Mouse (Mus musculus) intestine, embryonic 14.5 days (tissue): Measurements from ENCODE around the gene Prom1. TPM values are rescaled to one million over a fixed set of nuclear protein-coding genes. Genes with fewer than 3 reads are reported as not detected.
A peak's percentile ranks its signal among the peaks of the same experiment; 100 is the strongest.

Experiments used
- ATAC-seq: fragments of 200-750 bp; cut with Nextera tagmentation; replicated peaks from 2 replicates; pipeline ENCODE4 v1.8.0; 2017; ENCODE audit warnings: low read depth, moderate number of reproducible peaks, moderate TSS enrichment, moderate library complexity; ENCODE audit not compliant: low FRiP score, low TSS enrichment
- DNase-seq: peaks from one replicate; pipeline ENCODE4 v3.0.0-alpha.2; 2018; ENCODE audit warnings: low spot score
- H3K27ac ChIP-seq: fragments of 300-500 bp; sonication (generic); 2 replicates; pipeline ENCODE4 v1.5.1; 2014; ENCODE audit warnings: low read depth, mild to moderate bottlenecking, control low read depth
- H3K27me3 ChIP-seq: fragments of 300-500 bp; sonication (generic); replicated peaks from 2 replicates; pipeline ENCODE4 v1.6.1; 2014; ENCODE audit warnings: low read length, control low read depth; ENCODE audit not compliant: control insufficient read depth, insufficient read depth
- H3K36me3 ChIP-seq: fragments of 300-500 bp; sonication (generic); 2 replicates; pipeline ENCODE4 v1.6.1; 2014; ENCODE audit warnings: low read length, control low read depth; ENCODE audit not compliant: control insufficient read depth, insufficient read depth
- H3K4me1 ChIP-seq: fragments of 300-500 bp; sonication (generic); replicated peaks from 2 replicates; pipeline ENCODE4 v1.6.1; 2014; ENCODE audit warnings: low read length, control low read depth, mixed read lengths; ENCODE audit not compliant: control insufficient read depth, insufficient read depth
- H3K4me2 ChIP-seq: fragments of 300-500 bp; sonication (generic); 2 replicates; pipeline ENCODE4 v1.6.1; 2014; ENCODE audit warnings: low read length
- H3K4me3 ChIP-seq: fragments of 300-500 bp; sonication (generic); 2 replicates; pipeline ENCODE4 v1.5.1; 2014; ENCODE audit warnings: low read depth, low read length, control low read depth, mixed read lengths
- H3K9ac ChIP-seq: fragments of 300-500 bp; sonication (generic); 2 replicates; pipeline ENCODE4 v1.6.1; 2014; ENCODE audit warnings: mild to moderate bottlenecking, low read length
- H3K9me3 ChIP-seq: fragments of 300-500 bp; sonication (generic); 2 replicates; pipeline ENCODE4 v1.6.1; 2016; ENCODE audit warnings: low read length, control low read depth; ENCODE audit not compliant: control insufficient read depth
- WGBS: fragments of 180-500 bp; shearing (Covaris S2); extraction: QIAGEN DNeasy Blood & Tissue Kit; methylation state at CpG from one replicate; pipeline ENCODE4 v1.1.7; 2014; 5-methylcytosine and 5-hydroxymethylcytosine counted together
- polyA plus RNA-seq: library from polyadenylated mRNA; unstranded; fragments of >200 nt; fragmentation: Nextera tagmentation; extraction: Ambion mirVana; gene quantifications from 2 replicates; pipeline ENCODE4 v1.2.1, GENCODE M21; 2014

The Prom1 gene
- polyA plus RNA-seq, 1 experiment from 2014 or later = 57.4 TPM

DNA sequence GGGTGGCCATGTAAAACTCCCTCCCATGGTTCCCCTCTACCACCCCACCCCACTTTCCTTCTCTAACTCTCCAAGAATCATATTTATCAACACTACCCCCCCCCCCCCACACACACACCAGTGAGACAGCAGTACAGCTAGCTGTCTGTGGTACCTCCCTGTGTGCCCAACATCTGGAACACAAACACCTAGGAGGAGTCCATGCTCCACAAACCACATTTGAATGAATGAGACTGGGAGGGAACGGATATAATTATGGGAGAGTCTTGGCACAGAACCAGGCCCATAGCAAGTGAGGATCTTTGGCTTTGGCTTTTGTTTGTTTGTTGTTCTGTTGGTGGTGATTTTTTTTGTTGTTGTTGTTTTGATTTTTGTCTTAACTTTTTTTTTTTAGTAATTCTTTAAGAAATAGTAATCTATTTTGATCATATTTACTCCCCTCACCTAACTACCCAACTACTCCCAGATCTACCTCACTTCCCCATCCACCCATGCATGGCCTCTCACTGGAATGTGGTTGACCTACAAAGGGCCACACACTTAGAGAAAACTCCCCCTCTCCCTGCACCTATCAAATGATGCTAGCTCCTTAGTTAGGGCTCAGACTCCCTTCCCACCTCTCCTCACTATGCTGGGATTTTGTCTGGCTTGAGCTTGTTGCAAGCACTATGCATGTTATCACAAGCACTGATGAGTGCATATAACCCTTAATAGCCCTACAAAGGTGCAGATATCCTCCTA, 124.8 kb downstream of the Prom1 start:
- no peak for DNase-seq
- 82% methylated on average over 1 of the region's 1 CpGs for WGBS
- Histone ChIP-seq H3K9ac (no peak overlapping the region), H3K9me3 (no peaks in the 10 kb centered on the region), H3K4me2 (no peak overlapping the region), H3K27ac (no peak overlapping the region), H3K27me3 (no peaks in the 10 kb centered on the region), H3K4me3 (no peak overlapping the region), H3K4me1 (no peaks in the 10 kb centered on the region), H3K36me3 (no peaks in the 10 kb centered on the region)
- ATAC-seq = no peak

DNA sequence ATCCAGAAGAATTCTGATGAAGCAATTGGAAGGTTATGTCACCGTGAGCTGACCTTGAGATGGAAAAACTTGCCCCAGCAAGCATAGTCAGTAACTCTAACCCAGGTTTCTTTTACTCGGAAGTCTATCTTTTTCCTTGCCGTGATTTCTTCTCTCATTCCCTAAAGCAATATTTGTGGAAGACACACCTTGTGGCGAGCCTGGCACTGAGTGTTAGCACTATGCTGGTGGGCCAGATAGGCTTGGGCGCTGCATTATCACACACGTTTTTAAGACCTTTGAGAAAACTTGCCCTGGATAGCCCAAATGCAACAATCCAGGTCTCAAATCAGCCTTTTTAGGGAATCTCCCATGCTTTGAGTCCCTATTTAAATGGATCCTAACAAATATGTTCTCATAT, 127.7 kb downstream of the Prom1 start:
- Histone ChIP-seq H3K9me3 (no peaks in the 10 kb centered on the region), H3K4me2 (no peak overlapping the region), H3K9ac (no peak overlapping the region), H3K4me3 (no peak overlapping the region), H3K27me3 (no peaks in the 10 kb centered on the region), H3K36me3 (no peaks in the 10 kb centered on the region), H3K27ac (no peak overlapping the region), H3K4me1 (no peaks in the 10 kb centered on the region)
- no peak for ATAC-seq
- no peak for DNase-seq
- 75% methylated on average over 6 of the region's 6 CpGs for WGBS

DNA sequence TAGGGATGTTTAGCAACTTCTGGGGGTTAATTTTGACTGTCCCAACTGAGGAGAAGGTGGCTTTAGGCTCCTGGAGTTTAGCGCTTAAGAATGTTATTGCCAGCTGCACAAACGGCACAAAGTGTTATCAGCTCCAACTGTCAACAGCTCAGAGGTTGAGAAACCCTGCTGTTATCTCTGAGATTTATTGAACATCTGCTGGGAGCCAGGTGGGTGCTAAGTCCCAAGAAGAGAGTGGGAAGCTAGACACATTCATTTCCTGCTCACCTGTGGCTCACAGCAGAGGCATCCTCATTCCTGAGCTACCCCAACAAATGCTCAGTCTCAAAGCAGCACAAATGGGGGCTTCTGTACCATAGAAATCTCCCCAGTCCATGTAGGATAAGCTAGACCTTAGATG, 130.7 kb downstream of the Prom1 start:
- no peak for ATAC-seq
- Histone ChIP-seq H3K9ac (no peak overlapping the region), H3K4me3 (no peak overlapping the region), H3K4me2 (no peak overlapping the region), H3K27me3 (no peaks in the 10 kb centered on the region), H3K4me1 (no peaks in the 10 kb centered on the region), H3K36me3 (no peaks in the 10 kb centered on the region), H3K9me3 (no peaks in the 10 kb centered on the region), H3K27ac (no peak overlapping the region)
- no peak for DNase-seq
- WGBS = 39% methylated on average over 2 of the region's 2 CpGs

GRCm38 (mm10) chr5:43970532-43970931, 131.3 kb downstream of the Prom1 start:
- Histone ChIP-seq H3K27me3 (no peaks in the 10 kb centered on the region), H3K9me3 (no peaks in the 10 kb centered on the region), H3K4me1 (no peaks in the 10 kb centered on the region), H3K27ac (no peak overlapping the region), H3K36me3 (no peaks in the 10 kb centered on the region), H3K9ac (no peak overlapping the region), H3K4me2 (no peak overlapping the region), H3K4me3 (no peak overlapping the region)
- 71% methylated on average over 2 of the region's 2 CpGs for WGBS
- ATAC-seq (no peak), DNase-seq (no peak)

DNA sequence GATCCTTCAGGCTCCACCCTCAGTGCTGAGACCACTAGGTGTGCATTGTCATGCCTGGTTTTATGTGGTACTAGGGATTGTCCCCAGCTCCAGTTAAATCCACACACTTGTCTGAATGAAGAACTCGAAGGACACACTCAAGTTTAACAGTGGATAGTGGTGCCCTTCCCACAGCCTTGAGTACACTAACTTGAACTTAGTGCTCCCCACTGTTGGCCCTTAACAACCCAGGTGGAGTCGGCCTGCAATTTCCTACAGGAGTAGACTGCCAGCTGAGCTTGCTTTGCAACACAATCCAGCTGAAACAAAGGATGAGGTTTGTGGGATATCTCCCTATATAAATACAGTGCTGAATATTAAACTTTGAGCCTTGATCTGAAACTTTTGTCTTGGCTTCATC, 133.2 kb downstream of the Prom1 start:
- 71% methylated on average over 2 of the region's 2 CpGs for WGBS
- H3K27me3 ChIP-seq = no peaks in the 10 kb centered on the region
- DNase-seq = no peak
- ATAC-seq = no peak
- H3K4me2 ChIP-seq = no peak overlapping the region
- no peak overlapping the region for H3K4me3 ChIP-seq
- no peak overlapping the region for H3K27ac ChIP-seq
- no peak overlapping the region for H3K9ac ChIP-seq
- H3K9me3 ChIP-seq = no peaks in the 10 kb centered on the region
- no peaks in the 10 kb centered on the region for H3K4me1 ChIP-seq
- no peaks in the 10 kb centered on the region for H3K36me3 ChIP-seq

- Histone ChIP-seq H3K27ac (no peak overlapping the region), H3K9ac (no peak overlapping the region), H3K9me3 (no peaks in the 10 kb centered on the region), H3K4me2 (no peak overlapping the region), H3K4me1 (no peaks in the 10 kb centered on the region), H3K27me3 (no peaks in the 10 kb centered on the region), H3K4me3 (no peak overlapping the region), H3K36me3 (no peaks in the 10 kb centered on the region)
- ATAC-seq = no peak
- no peak for DNase-seq
- WGBS = 95% methylated on average over 3 of the region's 3 CpGs
Measured at GRCm38 (mm10) chr5:43961056-43961455, 140.8 kb downstream of the Prom1 start.

DNA sequence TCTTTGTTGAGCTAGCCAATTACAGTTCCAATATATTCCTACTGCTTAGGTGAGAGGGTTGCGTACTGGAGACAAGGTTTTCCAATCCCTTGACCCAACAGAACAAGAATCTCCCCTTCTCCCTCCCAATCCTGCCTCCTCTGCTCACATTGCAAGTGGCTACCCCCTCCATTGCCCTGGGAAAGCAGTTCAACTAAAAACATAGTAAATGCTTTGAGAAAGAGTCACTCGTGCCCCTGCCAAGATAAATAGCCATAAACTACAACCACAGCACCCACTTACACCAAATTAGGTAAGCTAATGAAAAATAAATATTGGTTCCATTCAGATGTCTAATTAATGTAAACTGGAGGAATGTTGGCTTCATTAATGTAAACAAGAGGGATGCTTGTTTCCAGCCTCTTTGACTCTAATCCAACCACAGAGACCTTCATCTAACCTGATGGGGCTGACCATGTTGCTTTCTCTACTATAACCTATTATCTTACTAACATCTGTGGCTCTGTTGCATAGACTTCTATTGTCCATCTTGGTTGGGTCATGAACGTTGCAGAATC, 141.9 kb downstream of the Prom1 start:
- Histone ChIP-seq H3K4me2 (no peak overlapping the region), H3K4me3 (no peak overlapping the region), H3K9me3 (no peaks in the 10 kb centered on the region), H3K27ac (no peak overlapping the region), H3K4me1 (no peaks in the 10 kb centered on the region), H3K27me3 (no peaks in the 10 kb centered on the region), H3K9ac (no peak overlapping the region), H3K36me3 (no peaks in the 10 kb centered on the region)
- no peak for DNase-seq
- WGBS = 79% methylated on average over 3 of the region's 3 CpGs
- ATAC-seq = no peak

DNA sequence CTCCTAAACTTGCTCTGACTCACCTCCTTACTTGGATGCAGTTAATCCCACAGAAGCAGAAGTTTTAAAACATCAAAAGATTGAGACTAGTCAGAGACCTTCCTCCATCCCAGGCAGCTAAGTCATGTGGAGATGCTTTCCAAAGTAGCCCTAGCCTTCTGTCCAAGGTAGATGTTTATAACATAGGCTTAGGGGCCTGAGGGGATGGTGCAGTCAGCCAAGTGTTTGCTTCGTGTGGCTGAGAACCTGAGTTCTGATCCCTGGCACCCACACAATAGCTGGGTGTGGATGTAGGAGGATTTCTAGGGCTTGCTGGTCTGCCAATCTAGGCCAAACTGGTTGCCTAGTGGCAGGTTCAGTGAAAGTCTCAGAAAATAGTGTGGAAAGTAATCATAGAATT, 148.6 kb downstream of the Prom1 start:
- H3K4me3 ChIP-seq = no peak overlapping the region
- DNase-seq (no peak), ATAC-seq (no peak)
- no peaks in the 10 kb centered on the region for H3K27me3 ChIP-seq
- no peak overlapping the region for H3K4me2 ChIP-seq
- H3K36me3 ChIP-seq = no peaks in the 10 kb centered on the region
- 78% methylated on average over 1 of the region's 1 CpGs for whole genome bisulfite sequencing
- no peaks in the 10 kb centered on the region for H3K9me3 ChIP-seq
- H3K27ac ChIP-seq = no peak overlapping the region
- no peak overlapping the region for H3K9ac ChIP-seq
- peaks cover 5% of the 10 kb centered on the region for H3K4me1 ChIP-seq

DNA sequence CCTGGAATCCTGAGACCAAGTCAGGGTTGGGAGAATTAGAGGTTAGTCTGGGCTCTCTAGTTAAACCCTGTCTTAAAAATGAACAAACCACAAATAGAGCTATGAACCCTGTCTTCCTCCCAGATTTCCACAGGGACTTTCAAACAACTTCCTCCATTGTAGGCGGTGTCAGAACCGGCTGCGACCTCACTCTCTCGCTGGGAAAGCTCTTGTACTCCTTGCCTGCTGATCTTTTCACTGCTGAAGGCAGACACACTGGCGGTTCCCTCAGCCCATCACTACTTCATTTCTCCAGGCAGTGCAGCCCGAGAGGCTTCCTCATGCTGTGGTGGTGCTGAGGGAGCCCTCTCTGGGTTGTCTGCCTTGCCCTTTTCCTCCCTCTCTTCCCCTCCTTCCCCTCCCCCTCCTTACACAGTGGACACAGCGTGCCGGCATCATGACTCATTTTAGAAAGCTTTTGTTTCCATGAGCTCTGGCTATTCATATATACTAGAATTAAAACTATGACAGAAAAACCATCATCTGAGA, 153.0 kb downstream of the Prom1 start:
- WGBS = 3% methylated on average over 8 of the region's 8 CpGs
- ATAC-seq (peak; percentile 32), DNase-seq (peak; percentile 75)
- Histone ChIP-seq H3K9ac (peak overlapping the region; percentile 3; the same call in 1 of the 2 replicates), H3K27me3 (no peaks in the 10 kb centered on the region), H3K4me1 (peaks cover 16% of the 10 kb centered on the region), H3K4me2 (peak overlapping the region; percentile 44), H3K27ac (peak overlapping the region; percentile 60), H3K36me3 (no peaks in the 10 kb centered on the region), H3K4me3 (peak overlapping the region; percentile 18), H3K9me3 (no peaks in the 10 kb centered on the region)
